Mouse (Mus musculus): Measurements from ENCODE around the gene Elane. TPM values are rescaled to one million over a fixed set of nuclear protein-coding genes. Genes with fewer than 3 reads are reported as not detected.
A peak's percentile ranks its signal among the peaks of the same experiment; 100 is the strongest.

Gene Elane
- total RNA-seq, 2 experiments from 2014 or later, result not detected

DNA sequence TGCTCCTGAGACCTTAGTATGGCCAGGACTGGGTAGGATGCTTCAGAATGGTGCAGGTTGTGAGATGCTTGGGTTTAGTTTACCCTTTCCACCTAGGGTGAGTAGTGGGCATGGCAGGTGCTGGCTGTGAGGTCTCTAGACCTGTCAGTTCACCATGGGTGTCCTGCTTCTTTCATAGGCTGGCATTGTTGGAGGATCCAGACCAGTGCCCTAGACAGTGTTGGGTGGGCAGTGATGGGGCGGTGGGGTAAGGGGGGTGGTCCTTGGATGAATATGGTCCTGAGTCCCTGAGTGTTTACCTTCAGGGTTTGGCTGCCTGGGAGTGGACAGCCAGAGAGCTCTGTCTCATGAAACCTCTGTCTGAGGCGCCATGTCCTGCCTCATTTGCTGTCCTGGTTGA, 28.2 kb upstream of the Elane start:
- no peak for DNase-seq (ENCODE audit: low spot score in 2 of 2)

DNA sequence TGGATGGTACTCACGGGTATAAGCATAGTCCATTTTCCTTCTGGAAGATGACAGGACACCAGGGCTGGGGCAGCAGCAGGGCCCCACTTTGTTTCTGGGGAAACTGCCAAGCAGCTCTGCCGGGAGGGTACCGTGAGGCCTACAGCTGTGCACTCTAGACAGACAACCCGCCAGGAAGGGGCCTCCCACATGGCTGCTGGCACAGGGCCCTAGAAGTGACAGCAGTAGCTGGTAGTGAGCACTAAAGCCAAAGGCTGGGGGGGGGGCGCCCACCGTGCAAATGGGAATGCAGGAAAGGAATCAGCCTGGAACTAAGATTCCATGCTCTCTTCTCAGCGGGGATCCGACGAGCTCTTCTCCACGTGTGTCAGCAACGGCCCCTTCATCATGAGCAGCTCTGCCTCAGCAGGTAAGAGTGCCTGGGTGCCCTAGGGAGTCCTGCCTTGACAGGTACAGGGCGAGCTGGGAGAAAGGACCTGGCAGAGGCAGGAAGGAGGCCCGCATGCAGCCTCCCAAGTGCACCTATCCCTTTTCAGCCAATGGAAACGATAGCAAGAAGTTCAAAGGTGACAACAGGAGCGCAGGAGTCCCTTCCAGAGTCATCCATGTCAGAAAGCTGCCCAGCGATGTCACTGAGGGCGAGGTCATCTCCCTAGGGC, 27.5 kb upstream of the Elane start:
- peak; percentile 75 to 78 for DNase-seq (ENCODE audit: low spot score in 2 of 2)

DNA sequence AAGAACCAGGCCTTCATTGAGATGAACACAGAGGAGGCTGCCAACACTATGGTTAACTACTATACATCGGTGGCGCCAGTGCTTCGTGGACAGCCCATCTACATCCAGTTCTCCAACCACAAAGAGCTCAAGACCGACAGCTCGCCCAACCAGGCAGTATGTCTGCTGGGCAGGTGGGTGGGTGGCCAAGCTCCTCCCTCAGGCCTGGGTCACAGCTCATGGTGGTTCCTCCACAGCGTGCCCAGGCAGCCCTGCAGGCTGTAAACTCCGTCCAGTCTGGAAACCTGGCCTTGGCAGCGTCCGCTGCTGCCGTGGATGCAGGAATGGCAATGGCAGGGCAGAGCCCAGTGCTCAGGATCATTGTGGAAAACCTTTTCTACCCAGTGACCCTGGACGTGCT, 26.9 kb upstream of the Elane start:
- no peak for DNase-seq (ENCODE audit: low spot score in 2 of 2)

DNA sequence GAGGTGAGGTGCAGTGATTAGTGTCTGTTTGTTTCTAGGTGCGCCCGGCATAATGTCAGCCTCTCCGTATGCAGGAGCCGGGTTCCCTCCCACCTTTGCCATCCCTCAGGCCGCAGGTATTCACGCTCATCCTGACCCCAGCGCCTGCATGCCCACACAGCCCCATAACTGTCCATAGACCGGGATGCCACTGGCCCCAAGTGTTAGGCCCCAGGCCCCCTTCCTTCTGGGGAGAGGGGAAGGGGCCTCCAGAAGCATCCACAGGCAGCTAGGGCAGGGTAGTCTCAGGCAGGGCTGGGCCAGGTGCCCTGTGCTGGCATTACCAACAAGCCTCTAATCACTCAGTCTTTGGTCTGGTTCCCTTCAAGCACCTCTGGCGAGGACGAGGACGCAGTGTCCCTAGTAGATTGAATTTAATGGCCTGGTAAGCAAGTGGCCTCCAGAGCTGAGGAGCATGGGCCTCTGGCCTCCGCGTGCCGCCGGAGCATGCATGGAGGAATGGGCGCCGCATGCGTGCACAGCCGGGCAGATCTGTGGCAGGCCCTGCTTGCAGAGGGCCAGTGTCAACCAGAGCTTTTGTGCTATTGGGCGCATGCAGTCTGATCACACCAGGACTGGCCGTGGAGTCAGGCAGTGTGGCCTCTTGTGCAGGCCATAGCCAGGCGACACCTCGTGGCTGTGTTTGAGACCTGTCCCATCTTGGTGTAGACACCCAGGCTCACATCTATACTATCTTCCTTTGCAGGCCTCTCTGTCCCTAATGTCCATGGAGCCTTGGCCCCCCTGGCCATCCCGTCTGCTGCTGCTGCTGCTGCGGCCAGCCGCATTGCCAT, 25.8 kb upstream of the Elane start:
- DNase-seq (ENCODE audit: low spot score in 2 of 2), result no peak

DNA sequence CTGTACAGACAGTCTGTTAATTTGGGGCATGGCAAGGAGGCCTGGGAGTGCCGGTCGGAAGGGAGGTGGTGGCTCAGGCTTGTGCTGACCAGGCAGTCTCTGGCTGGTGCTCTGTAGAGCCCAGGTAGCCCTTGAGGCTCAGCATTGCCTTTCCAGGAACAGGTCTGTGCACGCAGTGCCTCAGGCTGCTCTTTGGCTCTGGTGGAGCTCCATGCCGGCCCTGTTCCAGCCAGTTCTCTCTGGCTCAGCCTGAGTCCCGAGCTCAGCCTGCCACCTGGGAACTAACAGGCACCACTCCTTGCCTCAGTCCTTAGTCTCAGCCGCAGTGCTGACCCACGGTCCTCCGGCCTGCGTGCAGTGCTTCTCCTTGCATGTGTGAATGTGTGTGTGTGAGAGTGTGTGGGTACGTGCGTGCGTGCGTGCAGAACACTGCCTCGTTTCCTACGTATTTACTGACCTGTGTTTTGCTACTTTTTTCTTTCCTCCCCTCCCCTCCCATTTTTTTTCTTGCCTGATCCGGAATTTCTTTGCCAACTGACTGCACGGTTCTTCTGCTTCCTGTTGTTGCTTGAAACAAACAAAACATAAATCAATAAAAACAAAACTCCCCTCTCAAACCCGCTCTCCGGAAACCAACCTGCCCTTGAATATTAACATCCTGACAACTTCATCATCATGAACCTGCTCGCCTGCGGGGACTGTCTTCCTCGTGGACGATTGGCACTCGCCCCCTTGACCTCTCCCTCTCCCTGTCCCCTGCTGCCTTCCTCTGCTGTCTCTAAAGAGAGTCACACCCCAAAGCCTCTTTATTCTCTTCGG, 24.6 kb upstream of the Elane start:
- DNase-seq (ENCODE audit: low spot score in 2 of 2), result no peak

DNA sequence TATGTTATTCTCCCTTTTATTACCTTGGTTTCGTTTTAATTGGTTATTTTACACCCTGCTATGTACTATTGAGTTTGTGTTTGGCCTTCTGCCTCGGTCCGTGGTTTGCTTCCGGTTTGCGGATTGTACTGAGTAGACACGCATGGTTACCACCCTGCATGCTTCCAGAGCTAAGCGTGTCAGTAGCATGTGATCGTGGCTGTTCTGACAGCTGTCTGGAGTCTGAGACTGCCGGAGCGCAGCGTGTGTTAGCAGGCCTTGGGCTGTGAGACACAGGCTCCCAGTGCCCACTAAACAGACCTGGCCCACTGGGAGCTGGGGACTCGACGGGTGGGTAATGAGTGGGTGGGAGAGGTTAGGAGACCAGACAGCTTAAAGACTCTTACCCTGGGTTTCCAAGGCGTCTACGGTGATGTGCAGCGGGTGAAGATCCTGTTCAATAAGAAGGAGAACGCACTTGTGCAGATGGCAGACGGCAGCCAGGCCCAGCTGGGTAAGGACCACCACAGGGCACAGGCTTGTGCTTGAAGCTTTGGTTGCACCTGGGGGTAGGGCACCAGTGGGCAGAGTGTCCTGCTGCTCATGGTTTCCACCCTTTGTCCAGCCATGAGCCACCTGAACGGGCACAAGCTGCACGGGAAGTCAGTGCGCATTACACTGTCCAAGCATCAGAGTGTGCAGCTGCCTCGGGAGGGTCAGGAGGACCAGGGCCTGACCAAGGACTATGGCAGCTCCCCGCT, 23.8 kb upstream of the Elane start:
- DNase-seq (ENCODE audit: low spot score in 2 of 2), result no peak

DNA sequence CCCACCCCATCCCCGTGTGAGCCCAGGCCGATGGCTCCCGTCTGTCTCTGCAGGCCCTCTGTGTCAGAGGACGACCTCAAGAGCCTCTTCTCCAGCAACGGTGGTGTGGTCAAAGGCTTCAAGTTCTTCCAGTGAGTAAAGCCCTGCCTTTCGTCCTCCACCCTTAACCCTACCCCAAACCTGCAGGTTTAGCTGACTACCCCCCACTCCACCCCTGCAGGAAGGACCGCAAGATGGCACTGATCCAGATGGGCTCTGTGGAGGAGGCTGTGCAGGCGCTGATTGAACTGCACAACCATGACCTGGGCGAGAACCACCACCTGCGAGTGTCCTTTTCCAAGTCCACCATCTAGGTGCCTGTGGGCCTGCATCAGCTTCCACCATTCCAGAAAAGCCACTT, 23.1 kb upstream of the Elane start:
- no peak for DNase-seq (ENCODE audit: low spot score in 2 of 2)

DNA sequence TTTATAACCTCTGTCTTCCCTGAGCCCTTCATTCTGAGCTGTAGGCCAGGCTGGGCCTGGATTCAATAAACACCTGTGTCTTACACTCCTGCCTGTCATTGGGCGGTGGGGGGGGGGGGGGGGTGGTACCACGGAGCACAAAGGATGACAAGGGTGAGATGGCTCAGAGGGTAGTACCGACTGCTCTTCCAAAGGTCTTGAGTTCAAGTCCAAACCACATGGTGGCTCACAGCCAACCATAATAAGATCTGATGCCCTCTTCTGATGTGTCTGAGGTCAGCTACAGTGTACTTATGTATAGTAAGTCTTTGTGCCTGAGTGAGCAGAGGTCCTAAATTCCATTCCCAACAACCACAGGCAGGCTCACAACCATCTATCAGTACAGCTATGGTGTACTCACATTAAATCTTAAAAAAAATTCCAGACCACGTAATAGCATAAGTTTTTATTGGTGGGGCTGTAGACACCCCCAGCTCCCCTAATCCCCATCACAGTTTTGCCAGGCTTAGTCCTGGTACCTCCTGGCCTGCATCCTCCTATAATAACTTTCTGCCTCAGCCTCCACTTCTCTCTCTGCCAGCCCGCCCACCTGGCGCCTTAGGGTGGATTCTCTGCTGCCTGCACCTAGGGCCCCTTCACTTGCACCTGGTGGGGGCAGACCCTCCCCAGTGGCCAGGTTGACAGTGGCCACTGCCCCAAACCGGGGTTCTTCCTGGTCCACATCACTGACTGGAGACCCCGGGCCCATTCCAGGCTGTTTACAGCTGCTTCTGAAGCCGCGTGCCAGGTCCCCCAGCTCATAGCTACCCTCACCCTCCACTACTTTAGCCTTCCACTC, 21.5 kb upstream of the Elane start:
- no peak for DNase-seq (ENCODE audit: low spot score in 2 of 2)

DNA sequence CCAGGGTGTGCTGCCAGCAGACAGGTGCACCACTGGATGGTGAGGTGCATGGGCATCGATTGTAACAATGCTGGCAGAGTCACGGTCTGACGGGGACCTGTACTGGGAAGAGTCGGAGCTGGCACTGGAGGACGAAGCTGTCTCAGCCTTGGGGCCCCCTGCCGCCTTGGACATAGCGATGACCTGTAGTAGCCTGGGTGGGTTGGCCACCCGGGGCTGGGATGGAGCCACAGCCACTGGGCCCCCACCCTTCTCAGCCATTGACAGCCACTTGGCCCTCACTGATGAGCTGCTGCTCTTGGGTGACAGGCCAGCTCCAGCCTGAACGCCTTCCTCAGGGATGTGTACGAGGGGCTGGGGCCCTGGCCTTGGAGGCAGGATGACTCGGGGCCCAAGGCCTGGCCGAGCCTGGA, 20.9 kb upstream of the Elane start:
- DNase-seq (ENCODE audit: low spot score in 2 of 2), result no peak

DNA sequence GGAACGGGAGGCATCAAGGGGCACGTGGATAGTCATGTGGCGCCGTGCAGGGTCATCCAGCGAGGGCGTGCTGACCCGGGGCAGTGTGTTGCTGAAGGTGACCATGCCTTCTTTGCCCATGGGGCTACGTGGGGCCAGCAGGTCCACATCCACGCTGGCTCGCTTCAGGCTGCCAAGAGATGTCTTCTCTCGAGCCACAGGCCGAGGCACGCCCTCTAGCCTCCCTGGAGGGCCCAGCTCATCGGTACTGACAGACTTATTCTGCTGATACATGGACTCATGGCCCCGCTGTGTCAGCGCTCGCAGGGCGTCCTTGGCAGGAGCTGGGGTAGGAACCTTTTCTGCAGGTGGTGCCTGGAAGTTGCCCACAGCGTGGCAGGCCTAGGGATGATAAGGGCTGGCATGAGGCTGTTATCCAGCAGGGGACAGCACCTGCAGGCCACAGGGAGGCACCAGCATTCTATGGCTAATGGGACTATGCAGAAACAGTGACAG, 20.2 kb upstream of the Elane start:
- no peak for DNase-seq (ENCODE audit: low spot score in 2 of 2)

DNA sequence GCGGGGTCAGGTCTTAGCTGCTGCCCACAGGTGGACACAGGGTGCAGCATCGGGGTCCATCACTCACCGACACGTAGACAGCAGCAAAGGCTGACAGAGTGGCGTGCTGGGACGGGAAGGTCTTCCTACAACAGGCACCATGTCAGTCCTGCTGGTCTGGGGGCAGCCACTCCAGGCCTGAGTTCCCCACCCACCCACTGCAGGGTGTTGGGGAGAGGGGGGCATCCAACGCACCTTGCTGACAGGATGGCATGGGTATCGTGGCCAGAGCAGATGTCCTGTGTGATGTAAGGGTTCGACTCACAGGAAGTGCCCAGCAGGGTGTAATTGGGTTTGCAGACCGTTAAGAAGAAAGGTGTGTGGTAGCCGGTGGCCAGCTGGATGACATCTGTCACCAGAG, 19.4 kb upstream of the Elane start:
- DNase-seq (ENCODE audit: low spot score in 2 of 2), result no peak

DNA sequence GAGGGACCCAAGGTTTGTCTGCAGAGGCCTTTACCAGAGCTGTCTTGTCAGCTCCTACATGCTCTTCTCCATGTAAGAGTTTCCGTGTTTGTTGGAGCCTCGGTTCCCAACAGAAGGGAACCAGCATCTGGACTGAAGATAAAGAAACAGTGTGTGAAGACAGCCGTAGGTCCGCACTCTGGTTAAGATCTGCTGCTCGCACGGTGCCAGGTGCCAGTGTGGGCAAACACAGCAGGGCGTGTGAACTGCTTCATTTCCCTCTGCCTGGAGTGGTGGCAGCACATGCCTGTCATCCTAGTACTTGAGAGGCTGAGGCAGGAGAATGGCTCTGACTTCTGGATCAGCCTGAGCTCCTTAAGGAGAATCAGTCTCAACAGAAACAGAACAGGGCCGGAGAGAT, 14.2 kb upstream of the Elane start:
- DNase-seq (ENCODE audit: low spot score in 2 of 2), result no peak

DNA sequence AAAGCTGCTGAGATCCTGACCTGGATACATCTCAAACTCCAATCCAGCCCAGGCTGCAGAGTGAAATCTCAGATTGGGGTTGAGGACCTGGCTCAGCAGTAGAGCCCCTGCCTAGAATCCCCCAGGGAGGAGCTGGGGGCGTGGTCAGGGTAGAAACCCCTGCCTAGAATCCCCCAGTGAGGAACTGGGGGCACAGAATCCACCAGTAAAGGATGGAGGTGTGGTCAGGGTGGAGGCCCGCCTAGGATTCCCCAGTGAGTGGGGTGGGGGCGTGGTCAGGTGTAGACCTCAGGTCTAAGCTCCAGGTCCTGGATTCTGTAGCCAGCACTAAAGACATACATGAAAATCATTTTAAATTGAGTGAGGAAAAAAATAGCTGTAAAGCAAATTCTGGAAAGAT, 13.2 kb upstream of the Elane start:
- DNase-seq (ENCODE audit: low spot score in 2 of 2), result no peak

DNA sequence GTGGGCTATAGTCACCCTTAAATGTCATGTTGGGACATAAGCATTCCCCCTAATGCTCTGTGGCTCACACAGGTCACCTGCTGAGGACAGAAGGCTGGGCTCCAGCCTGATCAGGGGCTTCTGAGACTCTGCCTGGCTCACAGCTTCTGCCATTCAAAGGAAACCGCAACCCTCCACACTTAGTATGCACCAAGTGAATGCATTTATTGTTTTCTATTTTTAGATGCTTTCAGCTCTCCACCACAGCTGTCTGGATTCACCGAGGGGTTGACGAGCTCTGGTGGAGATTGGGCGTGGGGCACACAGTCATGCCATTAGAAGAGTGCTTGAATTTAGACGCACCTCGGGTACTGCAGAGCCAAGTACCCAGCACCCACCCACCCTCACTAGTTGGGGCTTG, 12.7 kb upstream of the Elane start:
- DNase-seq (ENCODE audit: low spot score in 2 of 2), result no peak

DNA sequence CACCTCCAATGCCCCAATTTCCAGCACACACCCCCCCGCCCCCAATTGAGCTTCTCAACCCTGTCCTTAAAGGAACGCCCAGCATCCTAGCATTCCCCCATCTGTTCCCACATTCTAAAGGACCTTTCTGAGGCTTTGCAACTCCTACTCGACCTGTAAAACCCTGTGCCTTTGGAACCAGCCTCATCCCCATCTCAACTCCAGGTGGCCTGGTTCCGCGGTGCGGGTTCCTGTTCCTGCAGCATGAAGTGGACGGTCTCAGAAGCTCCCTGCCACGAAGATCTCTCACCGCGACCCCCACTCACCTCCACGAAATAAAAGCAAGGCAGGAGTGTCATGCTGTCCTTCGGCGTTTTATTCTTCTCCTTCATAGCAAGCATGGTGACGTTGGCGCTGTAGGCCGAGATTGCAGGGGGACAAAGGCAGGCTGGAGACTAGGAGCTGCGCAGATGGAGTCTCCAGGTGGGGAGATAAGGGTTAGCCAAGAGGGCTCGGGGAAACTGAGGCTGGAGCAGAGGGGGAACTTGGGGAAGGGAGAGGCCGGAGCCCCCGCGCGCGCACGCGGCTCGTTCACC, 12.2 kb upstream of the Elane start:
- DNase-seq (ENCODE audit: low spot score in 2 of 2), result no peak

DNA sequence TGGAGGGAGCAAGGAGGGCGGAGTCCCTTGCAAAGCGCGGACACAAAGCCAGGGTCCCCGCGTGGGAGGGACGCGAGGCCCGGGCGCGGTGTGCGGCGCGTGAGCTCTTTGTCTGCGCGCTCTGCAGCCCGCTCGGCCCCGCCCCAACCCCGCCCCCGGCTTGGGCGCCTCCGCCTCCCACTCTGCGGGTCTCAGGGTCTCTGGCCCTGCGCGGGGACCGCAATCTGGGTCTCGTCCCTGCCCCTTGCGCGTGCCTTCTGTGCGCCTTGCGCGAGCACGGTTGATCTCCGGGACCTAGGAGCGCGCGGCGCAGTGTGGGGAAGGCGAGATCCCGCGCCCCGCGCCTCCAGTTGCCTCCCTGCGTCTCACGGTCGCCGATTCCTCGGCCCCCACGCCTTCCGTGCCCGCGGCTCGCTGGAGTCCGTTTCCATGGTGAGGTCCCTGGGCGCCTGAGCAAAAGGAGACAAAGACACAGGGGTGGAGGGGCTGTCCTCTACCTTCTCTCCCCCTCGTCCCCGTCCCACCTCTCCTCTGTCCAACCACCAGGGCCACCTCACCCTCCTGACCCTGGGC, 11.7 kb upstream of the Elane start, which contains the start of the genes Prtn3 and Plppr3:
Gene Prtn3, plus strand, starts transcription at position 187 of the 573 bp plus-strand sequence.
Gene Plppr3, minus strand, starts transcription at position 345 of the 573 bp plus-strand sequence.
- peak; percentile 47 to 58 for DNase-seq (ENCODE audit: low spot score in 2 of 2)

DNA sequence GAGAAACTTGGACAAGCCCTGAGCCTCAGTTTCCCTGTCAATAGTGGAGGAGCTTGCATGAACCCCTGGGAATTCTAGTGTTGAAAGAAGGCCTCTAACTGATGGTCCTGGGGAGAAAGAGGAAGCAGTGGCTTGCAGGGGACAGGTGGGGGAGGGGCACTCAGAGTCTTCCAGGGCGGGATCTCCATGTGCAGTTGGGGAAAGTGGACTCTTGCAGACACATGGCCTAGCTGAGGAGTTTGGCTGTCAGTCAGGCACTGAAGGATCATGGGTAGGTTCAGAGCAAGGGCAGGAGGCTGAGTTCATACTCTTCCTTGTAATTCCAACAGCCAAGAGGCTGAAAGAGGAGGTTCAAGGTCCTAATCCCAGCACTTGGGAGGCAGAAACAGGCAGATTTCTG, 8.9 kb upstream of the Elane start:
- DNase-seq (ENCODE audit: low spot score in 2 of 2), result no peak

DNA sequence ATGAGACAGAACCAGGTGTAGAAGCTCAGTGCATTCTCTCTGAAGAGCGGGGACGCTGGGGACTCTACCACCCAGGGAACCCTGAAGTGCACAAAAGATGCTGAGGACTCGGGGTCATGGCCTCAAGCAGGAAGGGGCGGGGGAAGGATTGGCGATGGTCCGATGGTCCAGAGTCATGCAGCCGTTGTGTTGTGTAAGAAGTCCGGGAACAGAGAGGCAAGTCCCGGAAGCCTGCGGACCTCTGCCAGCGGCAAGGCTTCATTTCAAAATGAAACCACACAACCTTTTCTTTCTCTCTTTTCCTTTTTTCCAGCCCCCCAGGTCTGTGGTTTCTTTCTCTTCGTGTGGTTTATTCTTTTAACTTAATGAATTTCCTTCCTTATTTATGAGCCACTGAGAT, 8.3 kb upstream of the Elane start:
- no peak for DNase-seq (ENCODE audit: low spot score in 2 of 2)

DNA sequence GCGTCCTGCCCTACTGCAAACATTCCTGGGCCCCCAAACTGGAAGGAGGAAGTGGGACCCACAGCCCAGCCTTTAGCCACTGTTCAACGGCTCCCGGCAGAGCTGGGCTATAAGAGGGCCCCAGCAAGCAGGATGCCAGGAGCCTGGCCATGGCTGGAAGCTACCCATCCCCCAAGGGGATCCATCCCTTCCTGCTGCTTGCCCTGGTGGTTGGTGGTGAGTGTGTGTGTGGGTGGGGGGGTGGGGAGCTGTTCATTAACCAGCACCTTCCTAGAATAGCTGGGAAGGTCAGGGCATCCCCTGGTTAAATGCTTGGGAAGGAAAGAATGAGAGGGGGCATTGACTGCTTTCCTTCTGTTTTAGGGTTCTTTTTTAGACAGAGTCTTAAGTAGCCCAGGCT, 6.5 kb upstream of the Elane start:
- no peak for DNase-seq (ENCODE audit: low spot score in 2 of 2)
